Mouse (Mus musculus) erythroblast, embryonic 14.5 days (primary cell): ENCODE measurements around the gene Sema4g.

ENCODE experiments used
- GATA1 ChIP-seq: IDR thresholded peaks from 2 replicates; pipeline ENCODE4 v1.6.1; 2012; ENCODE audit warnings: low read length, inconsistent platforms, mixed read lengths
- TAL1 ChIP-seq: IDR thresholded peaks from 3 replicates; pipeline ENCODE4 v1.6.1; 2012; ENCODE audit warnings: low read length, inconsistent platforms, mixed read lengths

- TF ChIP-seq GATA1: no peak
- TF ChIP-seq TAL1: no peak
Measured at GRCm38 (mm10) chr19:45036867-45037266, 48.0 kb downstream of the Sema4g start.
